Mouse (Mus musculus) T-helper 2 cell (primary cell): Measurements from ENCODE around the gene Fryl.

ENCODE experiments used
- in situ Hi-C: fragments of 300-600 bp; cut with MboI, MseI; formaldehyde crosslinking; loops from one replicate; pipeline ENCODE4 v1.15.1; 2025; ENCODE audit warnings: high pct_unique_total_duplicates

Gene Fryl

GRCm38 (mm10) chr5:72972934-72973333 lies 283.5 kb downstream of the Fryl start:
- in situ Hi-C loops = no loop called here

GRCm38 (mm10) chr5:72972435-72972834 lies 284.0 kb downstream of the Fryl start:
- in situ Hi-C loops = no loop called here
